ENCODE assay signal across 12 mouse cellular contexts in the genomic region with DNA sequence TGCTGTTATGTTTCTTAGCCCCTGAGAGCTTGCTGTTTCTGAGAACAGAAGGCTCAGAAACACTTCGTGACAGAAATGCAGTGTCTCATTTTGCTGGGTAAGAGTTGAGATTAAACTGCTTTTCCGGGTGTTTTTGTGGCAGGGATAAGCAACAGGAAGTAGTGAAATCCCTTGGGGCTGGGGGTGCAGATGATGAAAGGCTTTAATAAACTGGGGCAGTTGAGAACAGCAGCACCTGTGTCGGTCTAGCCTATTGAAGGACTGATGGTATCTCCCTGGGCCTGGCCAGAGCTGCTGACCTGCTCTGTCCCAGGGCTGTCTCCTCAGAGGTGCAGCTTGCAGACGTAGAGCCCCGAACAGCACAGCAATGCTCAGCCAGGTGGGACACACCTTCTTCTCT. TPM values are rescaled to one million over a fixed set of nuclear protein-coding genes. Genes with fewer than 3 reads are reported as not detected.
DNase-seq lines count a peak whose midpoint lies in the region; ATAC-seq and TF ChIP-seq lines count a peak whose summit lies in the region.
"Had no signal": no experiment of that assay in that cellular context is flagged by ENCODE, and none has a peak within 500 bp of the region (broad histone marks: within the 10 kb centered on the region; RNA-seq: fewer than 3 reads in every experiment).

No protein-coding gene starts in this region.

- 83% methylated on average over 5 of the region's 5 CpGs for WGBS in hindbrain, embryonic 14.5 days
- 69% methylated on average over 5 of the region's 5 CpGs for WGBS in hindbrain, postnatal 0 days
- WGBS in midbrain, embryonic 10.5 days, result 90% methylated on average over 5 of the region's 5 CpGs
- 94% methylated on average over 5 of the region's 5 CpGs for WGBS in midbrain, embryonic 11.5 days
- WGBS in forebrain, embryonic 16.5 days, result 78% methylated on average over 5 of the region's 5 CpGs
- WGBS in stomach, embryonic 16.5 days, result 68% methylated on average over 5 of the region's 5 CpGs

- no peak overlapping the region for H3K9ac ChIP-seq in hindbrain, embryonic 14.5 days
- no peak overlapping the region for H3K9ac ChIP-seq in hindbrain, postnatal 0 days (replicated peaks; ENCODE audit: low read length)
- H3K9ac ChIP-seq in midbrain, embryonic 11.5 days (ENCODE audit: low read length), result no peak overlapping the region
- H3K9ac ChIP-seq in forebrain, embryonic 16.5 days (replicated peaks; ENCODE audit: low read depth, low read length), result no peak overlapping the region
- H3K9ac ChIP-seq in stomach, embryonic 16.5 days (ENCODE audit: low read length), result no peak overlapping the region
- H3K9ac ChIP-seq: liver, embryonic 12.5 days had no signal

- H3K4me2 ChIP-seq in hindbrain, embryonic 14.5 days (replicated peaks), result no peak overlapping the region
- no peak overlapping the region for H3K4me2 ChIP-seq in hindbrain, postnatal 0 days (ENCODE audit: low read depth, low read length)
- H3K4me2 ChIP-seq in midbrain, embryonic 11.5 days, result no peak overlapping the region
- no peak overlapping the region for H3K4me2 ChIP-seq in forebrain, embryonic 16.5 days (ENCODE audit: low read length)
- no peak overlapping the region for H3K4me2 ChIP-seq in stomach, embryonic 16.5 days (ENCODE audit: low read depth, low read length)
- H3K4me2 ChIP-seq: liver, embryonic 12.5 days had no signal

- peaks cover 50% of the 10 kb centered on the region for H3K36me3 ChIP-seq in hindbrain, embryonic 14.5 days (replicated peaks; ENCODE audit: control insufficient read depth, insufficient read depth)
- no peaks in the 10 kb centered on the region; the same call in 1 of the 2 replicates for H3K36me3 ChIP-seq in hindbrain, postnatal 0 days (ENCODE audit: insufficient read depth, low read length)
- H3K36me3 ChIP-seq in midbrain, embryonic 10.5 days, result peaks cover 92% of the 10 kb centered on the region
- H3K36me3 ChIP-seq in midbrain, embryonic 11.5 days (ENCODE audit: control insufficient read depth, insufficient read depth, low read length), result peaks cover 9% of the 10 kb centered on the region; the same call in 1 of the 2 replicates
- H3K36me3 ChIP-seq in forebrain, embryonic 16.5 days (ENCODE audit: control insufficient read depth, insufficient read depth), result peaks cover 7% of the 10 kb centered on the region
- H3K36me3 ChIP-seq in stomach, embryonic 16.5 days (ENCODE audit: control insufficient read depth, insufficient read depth, low read length), result 0 out of 2 replicates have a peak, but pooled peaks cover 3% of the 10 kb centered on the region

- TF ChIP-seq CTCF in hindbrain, postnatal 0 days (IDR thresholded peaks at IDR 0.05; ENCODE audit: low read depth), result no peak

- H3K4me3 ChIP-seq in hindbrain, embryonic 14.5 days (replicated peaks; ENCODE audit: low read length), result no peak overlapping the region
- H3K4me3 ChIP-seq in hindbrain, postnatal 0 days (ENCODE audit: low read length), result no peak overlapping the region
- H3K4me3 ChIP-seq in midbrain, embryonic 10.5 days, result no peak overlapping the region
- H3K4me3 ChIP-seq in midbrain, embryonic 11.5 days (ENCODE audit: low read depth, low read length), result no peak overlapping the region
- no peak overlapping the region for H3K4me3 ChIP-seq in forebrain, embryonic 16.5 days (replicated peaks; ENCODE audit: low read length)
- no peak overlapping the region for H3K4me3 ChIP-seq in stomach, embryonic 16.5 days (replicated peaks; ENCODE audit: low read length)
- H3K4me3 ChIP-seq: heart, embryonic 10.5 days; liver, embryonic 12.5 days had no signal

- 0 out of 2 replicates have a peak overlapping the region, but pooled peaks have one; percentile 28 for H3K27ac ChIP-seq in hindbrain, embryonic 14.5 days
- H3K27ac ChIP-seq in hindbrain, postnatal 0 days, result no peak overlapping the region
- H3K27ac ChIP-seq in midbrain, embryonic 10.5 days (replicated peaks), result peak overlapping the region; percentile 1; the same call in 1 of the 2 replicates
- no peak overlapping the region for H3K27ac ChIP-seq in midbrain, embryonic 11.5 days (ENCODE audit: low read depth, low read length)
- H3K27ac ChIP-seq in forebrain, embryonic 16.5 days (ENCODE audit: low read length), result peak overlapping the region; percentile 31
- H3K27ac ChIP-seq in stomach, embryonic 16.5 days (ENCODE audit: low read length), result peak overlapping the region; percentile 92
- H3K27ac ChIP-seq: liver, embryonic 12.5 days had no signal

- H3K27me3 ChIP-seq in hindbrain, embryonic 14.5 days (ENCODE audit: control insufficient read depth, insufficient read depth, low read length), result no peaks in the 10 kb centered on the region
- H3K27me3 ChIP-seq in hindbrain, postnatal 0 days (ENCODE audit: insufficient read depth, low read length), result no peaks in the 10 kb centered on the region
- no peaks in the 10 kb centered on the region for H3K27me3 ChIP-seq in midbrain, embryonic 10.5 days (ENCODE audit: low read depth, poor library complexity, severe bottlenecking)
- H3K27me3 ChIP-seq in midbrain, embryonic 11.5 days (ENCODE audit: control insufficient read depth, insufficient read depth, low read length), result no peaks in the 10 kb centered on the region
- H3K27me3 ChIP-seq in forebrain, embryonic 16.5 days (replicated peaks; ENCODE audit: control insufficient read depth, insufficient read depth, low read length), result no peaks in the 10 kb centered on the region
- H3K27me3 ChIP-seq in stomach, embryonic 16.5 days (ENCODE audit: control insufficient read depth, insufficient read depth, low read length), result no peaks in the 10 kb centered on the region
- H3K27me3 ChIP-seq: liver, embryonic 12.5 days had no signal

- no peak for ATAC-seq in hindbrain, embryonic 14.5 days (ENCODE audit: low FRiP score)
- ATAC-seq in hindbrain, postnatal 0 days, result no peak
- ATAC-seq in midbrain, embryonic 11.5 days (ENCODE audit: low FRiP score), result no peak
- ATAC-seq in forebrain, embryonic 16.5 days, result no peak
- no peak for ATAC-seq in stomach, embryonic 16.5 days (ENCODE audit: insufficient read depth, low FRiP score)
- ATAC-seq: liver, embryonic 12.5 days had no signal

- no peak for DNase-seq in hindbrain, embryonic 14.5 days (ENCODE audit: low spot score)
- no peak for DNase-seq in hindbrain, postnatal 0 days (ENCODE audit: low spot score)
- DNase-seq in midbrain, embryonic 10.5 days (ENCODE audit: low spot score), result no peak
- no peak for DNase-seq in midbrain, embryonic 11.5 days (ENCODE audit: low spot score, missing footprints)
- DNase-seq in cerebellum, postnatal 36 days, result no peak
- DNase-seq: cerebellum, adult 11 months; gastrocnemius, postnatal 14 days; heart, postnatal 36 days had no signal

- H3K9me3 ChIP-seq in hindbrain, embryonic 14.5 days (ENCODE audit: control insufficient read depth, low read length), result no peaks in the 10 kb centered on the region
- no peaks in the 10 kb centered on the region for H3K9me3 ChIP-seq in hindbrain, postnatal 0 days (ENCODE audit: low read length)
- H3K9me3 ChIP-seq in midbrain, embryonic 10.5 days (replicated peaks), result no peaks in the 10 kb centered on the region
- no peaks in the 10 kb centered on the region for H3K9me3 ChIP-seq in midbrain, embryonic 11.5 days (ENCODE audit: control insufficient read depth, low read length)
- no peaks in the 10 kb centered on the region for H3K9me3 ChIP-seq in forebrain, embryonic 16.5 days (ENCODE audit: control insufficient read depth, low read length)
- H3K9me3 ChIP-seq in stomach, embryonic 16.5 days (replicated peaks; ENCODE audit: control insufficient read depth, low read length), result no peaks in the 10 kb centered on the region
- H3K9me3 ChIP-seq: heart, embryonic 10.5 days; liver, embryonic 12.5 days had no signal

- H3K4me1 ChIP-seq in hindbrain, embryonic 14.5 days (replicated peaks; ENCODE audit: control insufficient read depth, insufficient read depth, low read length), result peaks cover 46% of the 10 kb centered on the region
- peaks cover 24% of the 10 kb centered on the region for H3K4me1 ChIP-seq in hindbrain, postnatal 0 days (ENCODE audit: insufficient read depth, low read length)
- peaks cover 41% of the 10 kb centered on the region for H3K4me1 ChIP-seq in midbrain, embryonic 10.5 days
- peaks cover 19% of the 10 kb centered on the region for H3K4me1 ChIP-seq in midbrain, embryonic 11.5 days (ENCODE audit: control insufficient read depth, insufficient read depth, low read length)
- peaks cover 53% of the 10 kb centered on the region for H3K4me1 ChIP-seq in forebrain, embryonic 16.5 days (replicated peaks; ENCODE audit: control insufficient read depth, insufficient read depth, low read length)
- peaks cover 25% of the 10 kb centered on the region for H3K4me1 ChIP-seq in stomach, embryonic 16.5 days (ENCODE audit: control insufficient read depth, insufficient read depth, low read length)

RNA-seq across cellular contexts. Expression of a gene that starts 41.8 kb away (rescaled TPM):
- 4.0 and 4.1 TPM in 2 replicates for polyA plus RNA-seq in hindbrain, embryonic 14.5 days (2014; fragmentation: Nextera tagmentation; extraction: Ambion mirVana)
- total RNA-seq in hindbrain, postnatal 0 days (2014; rRNA removed), result 16.1 and 18.8 TPM in 2 replicates
- 3.6 and 3.7 TPM in 2 replicates for polyA plus RNA-seq in hindbrain, postnatal 0 days (2015; fragmentation: Nextera tagmentation; extraction: Ambion mirVana)
- 5.2 and 7.4 TPM in 2 replicates for polyA plus RNA-seq in midbrain, embryonic 10.5 days (2016; fragmentation: Nextera tagmentation; extraction: Ambion mirVana)
- polyA plus RNA-seq in midbrain, embryonic 11.5 days (2014; fragmentation: Nextera tagmentation; extraction: Ambion mirVana), result 2.7 and 3.1 TPM in 2 replicates
- 2.8 and 3.3 TPM in 2 replicates for polyA plus RNA-seq in forebrain, embryonic 16.5 days (2015; fragmentation: Nextera tagmentation; extraction: Ambion mirVana)
- polyA plus RNA-seq in stomach, embryonic 16.5 days (2015; fragmentation: Nextera tagmentation; extraction: Ambion mirVana), result 2.5 and 3.3 TPM in 2 replicates

RNA-seq across cellular contexts. Expression of a gene that starts 44.0 kb away (rescaled TPM):
- polyA plus RNA-seq in hindbrain, embryonic 14.5 days (2014; fragmentation: Nextera tagmentation; extraction: Ambion mirVana), result 113 and 117 TPM in 2 replicates
- 77.1 and 84.2 TPM in 2 replicates for total RNA-seq in hindbrain, postnatal 0 days (2014; rRNA removed)
- 81.2 and 82.2 TPM in 2 replicates for polyA plus RNA-seq in hindbrain, postnatal 0 days (2015; fragmentation: Nextera tagmentation; extraction: Ambion mirVana)
- 78.2 and 92.5 TPM in 2 replicates for polyA plus RNA-seq in midbrain, embryonic 10.5 days (2016; fragmentation: Nextera tagmentation; extraction: Ambion mirVana)
- polyA plus RNA-seq in midbrain, embryonic 11.5 days (2014; fragmentation: Nextera tagmentation; extraction: Ambion mirVana), result 97.1 and 100 TPM in 2 replicates
- polyA plus RNA-seq in forebrain, embryonic 16.5 days (2015; fragmentation: Nextera tagmentation; extraction: Ambion mirVana), result 121 and 125 TPM in 2 replicates
- polyA plus RNA-seq in stomach, embryonic 16.5 days (2015; fragmentation: Nextera tagmentation; extraction: Ambion mirVana), result 45.7 and 49.4 TPM in 2 replicates

RNA-seq across cellular contexts. Expression of a gene that starts 55.9 kb away (rescaled TPM):
- 2.0 and 2.4 TPM in 2 replicates for polyA plus RNA-seq in hindbrain, embryonic 14.5 days (2014; fragmentation: Nextera tagmentation; extraction: Ambion mirVana)
- 4.7 and 8.4 TPM in 2 replicates for total RNA-seq in hindbrain, postnatal 0 days (2014; rRNA removed)
- 2.7 and 3.0 TPM in 2 replicates for polyA plus RNA-seq in hindbrain, postnatal 0 days (2015; fragmentation: Nextera tagmentation; extraction: Ambion mirVana)
- 0.37 and 0.48 TPM in 2 replicates for polyA plus RNA-seq in midbrain, embryonic 10.5 days (2016; fragmentation: Nextera tagmentation; extraction: Ambion mirVana)
- 0.41 and 0.49 TPM in 2 replicates for polyA plus RNA-seq in midbrain, embryonic 11.5 days (2014; fragmentation: Nextera tagmentation; extraction: Ambion mirVana)
- polyA plus RNA-seq in forebrain, embryonic 16.5 days (2015; fragmentation: Nextera tagmentation; extraction: Ambion mirVana), result 0.92 and 1.5 TPM in 2 replicates
- polyA plus RNA-seq in stomach, embryonic 16.5 days (2015; fragmentation: Nextera tagmentation; extraction: Ambion mirVana), result 8.4 and 9.1 TPM in 2 replicates

Comparison
In these comparisons a context has a peak if more than half of its experiments do, and no peak if none do; other contexts are left out.
1. H3K27ac ChIP-seq: peak in hindbrain, embryonic 14.5 days (single experiment), midbrain, embryonic 10.5 days (single experiment), forebrain, embryonic 16.5 days (single experiment) and stomach, embryonic 16.5 days (single experiment); none in hindbrain, postnatal 0 days (single experiment) and midbrain, embryonic 11.5 days (single experiment).